Mouse (Mus musculus): ENCODE measurements at regions not wholly inside any gene's neighbourhood (a gene's known extent, or its start where the extent isn't known, plus 50 kb on each side); places are given as distances from the start of the nearest gene placed in this dataset.

- TF ChIP-seq POLR2A (IDR thresholded peaks at IDR 0.05; ENCODE audit: low read depth, low read length): no peak
- no peak for TF ChIP-seq CTCF (conservative IDR thresholded peaks at IDR 0.05; ENCODE audit: insufficient read depth, insufficient read length, low read depth, low read length)
Observed at GRCm38 (mm10) chr13:70037985-70038667, 235.9 kb downstream of the Med10 start.

All from kidney, adult 2 months (tissue).